Mouse (Mus musculus) CH12.LX (cell line): ENCODE measurements around the gene Sergef. TPM values are rescaled to one million over a fixed set of nuclear protein-coding genes. Genes with fewer than 3 reads are reported as not detected.

Source experiments
- DNase-seq: peaks from one replicate; pipeline ENCODE4 v3.0.0-alpha.2; 2013; ENCODE audit errors: extremely low read depth
- H3K27ac ChIP-seq: 2 replicates; pipeline ENCODE4 v1.5.1; 2012; ENCODE audit warnings: low read depth, mild to moderate bottlenecking, control low read depth, moderate library complexity; ENCODE audit not compliant: insufficient read depth
- H3K27me3 ChIP-seq: replicated peaks from 2 replicates; pipeline ENCODE3; 2012; ENCODE audit warnings: inconsistent platforms
- H3K36me3 ChIP-seq, 2 experiments: replicated peaks in 1 of 2; 2 replicates each; pipeline versions ENCODE3 to v1.6.1; 2012; ENCODE audit warnings: inconsistent platforms in 1 of 2, low read length in 1 of 2, mild to moderate bottlenecking in 1 of 2, mixed read lengths in 1 of 2, moderate library complexity in 1 of 2; ENCODE audit not compliant: control insufficient read depth in 1 of 2, insufficient read depth in 1 of 2
- H3K4me1 ChIP-seq, 2 experiments: 2 replicates each; pipeline ENCODE4 v1.6.1; 2012; ENCODE audit warnings: inconsistent platforms in 1 of 2, moderate library complexity in 1 of 2; ENCODE audit not compliant: insufficient read depth in 2 of 2, control insufficient read depth in 1 of 2
- H3K4me2 ChIP-seq: 2 replicates; pipeline ENCODE4 v1.6.1; 2012; ENCODE audit warnings: low read depth, mild to moderate bottlenecking, control low read depth; ENCODE audit not compliant: poor library complexity, insufficient read depth, severe bottlenecking
- H3K4me3 ChIP-seq, 3 experiments: fragments of 150-350 bp in 1 of 3; sonication (generic) in 1 of 3; replicated peaks in 1 of 3; 2 replicates each; pipeline versions ENCODE3 to v1.5.1; 2011 to 2012; ENCODE audit warnings: low read depth in 2 of 3, low read length in 2 of 3, mild to moderate bottlenecking in 2 of 3, moderate library complexity in 2 of 3, control low read depth in 1 of 3, improper control_type of control experiment in 1 of 3, inconsistent platforms in 1 of 3, mixed read lengths in 1 of 3; ENCODE audit not compliant: poor library complexity in 1 of 3
- H3K79me2 ChIP-seq: replicated peaks from 2 replicates; pipeline ENCODE4 v1.6.1; 2012; ENCODE audit warnings: mild to moderate bottlenecking, moderate library complexity; ENCODE audit not compliant: control insufficient read depth, poor library complexity, insufficient read depth, severe bottlenecking; ENCODE audit errors: extremely low read depth
- H3K9ac ChIP-seq: 2 replicates; pipeline ENCODE4 v1.6.1; 2012; ENCODE audit warnings: low read depth, mild to moderate bottlenecking, control low read depth, moderate library complexity; ENCODE audit not compliant: insufficient read depth
- H3K9me3 ChIP-seq: replicated peaks from 2 replicates; pipeline ENCODE3; 2012; ENCODE audit warnings: low read length, inconsistent platforms, mixed read lengths
- CHD1 ChIP-seq: IDR thresholded peaks from 2 replicates; pipeline ENCODE4 v1.6.1; 2012; ENCODE audit warnings: low read depth, low read length, improper control_type of control experiment, inconsistent platforms
- CHD2 ChIP-seq: IDR thresholded peaks from 2 replicates; pipeline ENCODE4 v1.6.1; 2011; ENCODE audit warnings: low read length, improper control_type of control experiment
- E2F4 ChIP-seq: IDR thresholded peaks from 2 replicates; pipeline ENCODE4 v1.6.1; 2011; ENCODE audit warnings: low read depth, low read length, improper control_type of control experiment; ENCODE audit not compliant: insufficient replicate concordance
- ELF1 ChIP-seq: IDR thresholded peaks from 2 replicates; pipeline ENCODE4 v1.6.1; 2014; ENCODE audit warnings: low read depth, mild to moderate bottlenecking, inconsistent platforms, low read length, improper control_type of control experiment
- EP300 ChIP-seq: IDR thresholded peaks from 2 replicates; pipeline ENCODE4 v1.6.1; 2011; ENCODE audit warnings: low read length, improper control_type of control experiment
- HCFC1 ChIP-seq: IDR thresholded peaks from 2 replicates; pipeline ENCODE4 v1.6.1; 2012; ENCODE audit warnings: low read depth, mild to moderate bottlenecking, inconsistent platforms, low read length, improper control_type of control experiment
- IRF4 ChIP-seq: IDR thresholded peaks from 2 replicates; pipeline ENCODE4 v1.6.1; 2014; ENCODE audit warnings: low read depth, mild to moderate bottlenecking, inconsistent platforms, low read length, improper control_type of control experiment
- JUN ChIP-seq: IDR thresholded peaks from 2 replicates; pipeline ENCODE4 v1.6.1; 2011; ENCODE audit warnings: low read depth, mild to moderate bottlenecking, low read length, improper control_type of control experiment, moderate library complexity; ENCODE audit not compliant: insufficient read depth
- JUND ChIP-seq: conservative IDR thresholded peaks from 2 replicates; pipeline ENCODE4 v1.6.1; 2011; ENCODE audit warnings: low read depth, low read length, improper control_type of control experiment
- MEF2A ChIP-seq: IDR thresholded peaks from 2 replicates; pipeline ENCODE4 v1.6.1; 2014; ENCODE audit warnings: low read depth, mild to moderate bottlenecking, inconsistent platforms, low read length, improper control_type of control experiment, borderline replicate concordance
- MYC ChIP-seq: IDR thresholded peaks from 2 replicates; pipeline ENCODE4 v1.6.1; 2011; ENCODE audit warnings: low read depth, mild to moderate bottlenecking, improper control_type of control experiment, low read length
- NELFE ChIP-seq: IDR thresholded peaks from 2 replicates; pipeline ENCODE4 v1.6.1; 2011; ENCODE audit warnings: low read depth, low read length, improper control_type of control experiment
- PAX5 ChIP-seq: IDR thresholded peaks from 2 replicates; pipeline ENCODE4 v1.6.1; 2012; ENCODE audit warnings: low read length, inconsistent platforms, mixed read lengths
- POLR2AphosphoS2 ChIP-seq: IDR thresholded peaks from 2 replicates; pipeline ENCODE4 v1.6.1; 2011; ENCODE audit warnings: low read depth, low read length, improper control_type of control experiment
- RAD21 ChIP-seq: IDR thresholded peaks from 2 replicates; pipeline ENCODE4 v1.6.1; 2011; ENCODE audit warnings: low read depth, mild to moderate bottlenecking, low read length, improper control_type of control experiment, moderate library complexity
- SIN3A ChIP-seq: IDR thresholded peaks from 2 replicates; pipeline ENCODE4 v1.6.1; 2012; ENCODE audit warnings: low read length, improper control_type of control experiment, inconsistent platforms
- SMC3 ChIP-seq: IDR thresholded peaks from 2 replicates; pipeline ENCODE4 v1.6.1; 2011; ENCODE audit warnings: low read depth, low read length, improper control_type of control experiment
- UBTF ChIP-seq: IDR thresholded peaks from 2 replicates; pipeline ENCODE4 v1.6.1; 2012; ENCODE audit warnings: low read depth, mild to moderate bottlenecking, inconsistent platforms, low read length, improper control_type of control experiment, moderate library complexity
- USF1 ChIP-seq: IDR thresholded peaks from 2 replicates; pipeline ENCODE4 v1.6.1; 2014; ENCODE audit warnings: low read depth, mild to moderate bottlenecking, inconsistent platforms, low read length, improper control_type of control experiment
- USF2 ChIP-seq: conservative IDR thresholded peaks from 2 replicates; pipeline ENCODE4 v1.6.1; 2011; ENCODE audit warnings: low read depth, low read length, improper control_type of control experiment
- ZC3H11A ChIP-seq: IDR thresholded peaks from 2 replicates; pipeline ENCODE4 v1.6.1; 2012; ENCODE audit warnings: low read depth, mild to moderate bottlenecking, inconsistent platforms, low read length, improper control_type of control experiment
- ZKSCAN1 ChIP-seq: IDR thresholded peaks from 2 replicates; pipeline ENCODE4 v1.6.1; 2012; ENCODE audit warnings: low read depth, inconsistent platforms, low read length, improper control_type of control experiment, borderline replicate concordance
- ZMIZ1 ChIP-seq: IDR thresholded peaks from 2 replicates; pipeline ENCODE4 v1.6.1; 2012; ENCODE audit warnings: low read depth, mild to moderate bottlenecking, inconsistent platforms, low read length, improper control_type of control experiment
- dilution Hi-C: fragments of 300-500 bp; cut with MboI; formaldehyde crosslinking; loops from 2 replicates; pipeline ENCODE4 v1.14.3; 2020; ENCODE audit warnings: low sequenced_read_pairs; ENCODE audit not compliant: extremely low pct_unique_long_range_greater_than_20kb, extremely low pct_ligation_motif_present
- in situ Hi-C: fragments of 300-500 bp; cut with MboI; formaldehyde crosslinking; loops from 3 replicates; pipeline ENCODE4 v1.14.3; 2019; ENCODE audit warnings: low sequenced_read_pairs, low pct_ligation_motif_present, low pct_unique_long_range_greater_than_20kb, mixed read lengths
- polyA plus RNA-seq: library from polyadenylated mRNA; unstranded; fragments of >175 nt; gene quantifications from 2 replicates; pipeline ENCODE4 v1.2.1, GENCODE M21; 2012; ENCODE audit warnings: low read depth; ENCODE audit not compliant: insufficient read length
- total RNA-seq, 2 experiments: library from RNA; depleted of rRNA; stranded (reverse); fragments of 300-350 nt in 1 of 2; fragments of >200 nt in 1 of 2; gene quantifications; 2 replicates each; pipeline ENCODE4 v1.2.3; 2012 to 2014

Sergef gene
- total and polyA plus RNA-seq, 3 experiments, result 13.0 to 18.0 (median 14.1) TPM

GRCm38 (mm10) chr7:46628375-46628975, 11.1 kb downstream of the Sergef start:
- H3K79me2 ChIP-seq, result no peaks in the 10 kb centered on the region
- H3K27ac ChIP-seq, result no peak overlapping the region
- H3K4me2 ChIP-seq, result no peak overlapping the region
- TF ChIP-seq CHD2 (no peak), USF2 (no peak), ZC3H11A (no peak), HCFC1 (no peak), CHD1 (no peak), SIN3A (no peak), IRF4 (no peak), SMC3 (no peak), POLR2AphosphoS2 (no peak), EP300 (no peak), ELF1 (no peak), ZKSCAN1 (no peak), UBTF (no peak), USF1 (no peak)
- H3K9me3 ChIP-seq, result no peaks in the 10 kb centered on the region
- peaks cover 0 to 2% of the 10 kb centered on the region in 2 experiments; a peak in 1 of 4 replicates for H3K4me1 ChIP-seq
- DNase-seq, result no peak
- in situ Hi-C loops, result no loop called here
- H3K27me3 ChIP-seq, result no peaks in the 10 kb centered on the region
- peaks cover 12 to 79% of the 10 kb centered on the region in 2 experiments for H3K36me3 ChIP-seq
- H3K9ac ChIP-seq, result no peak overlapping the region
- H3K4me3 ChIP-seq, result no peak overlapping the region
- dilution Hi-C loops, result no loop called here

GRCm38 (mm10) chr7:46623979-46624378, 15.6 kb downstream of the Sergef start:
- no peak overlapping the region for H3K4me3 ChIP-seq
- dilution Hi-C loops (no loop called here), in situ Hi-C loops (no loop called here)
- peaks cover 0 to 16% of the 10 kb centered on the region in 2 experiments; a peak in 2 of 4 replicates for H3K4me1 ChIP-seq
- DNase-seq, result no peak
- TF ChIP-seq SIN3A, result no peak
- no peak for TF ChIP-seq EP300
- TF ChIP-seq NELFE, result no peak
- no peak for TF ChIP-seq POLR2AphosphoS2
- no peak for TF ChIP-seq JUN
- no peak for TF ChIP-seq E2F4
- TF ChIP-seq ZMIZ1, result no peak
- TF ChIP-seq MYC, result no peak
- no peak for TF ChIP-seq USF1
- no peak for TF ChIP-seq ZC3H11A
- TF ChIP-seq PAX5, result no peak
- no peak for TF ChIP-seq JUND
- no peak for TF ChIP-seq MEF2A
- no peak for TF ChIP-seq RAD21
- TF ChIP-seq ELF1, result no peak
- TF ChIP-seq, all 38 proteins: peak for 0
- no peak overlapping the region for H3K27ac ChIP-seq
- peaks cover 17 to 77% of the 10 kb centered on the region in 2 experiments for H3K36me3 ChIP-seq
- no peaks in the 10 kb centered on the region for H3K27me3 ChIP-seq
- no peaks in the 10 kb centered on the region for H3K79me2 ChIP-seq
- H3K9ac ChIP-seq, result no peak overlapping the region
- no peak overlapping the region for H3K4me2 ChIP-seq
- peaks cover 8% of the 10 kb centered on the region for H3K9me3 ChIP-seq
